Mouse (Mus musculus): ENCODE results near the gene Rhoh.

Gene Rhoh

DNA sequence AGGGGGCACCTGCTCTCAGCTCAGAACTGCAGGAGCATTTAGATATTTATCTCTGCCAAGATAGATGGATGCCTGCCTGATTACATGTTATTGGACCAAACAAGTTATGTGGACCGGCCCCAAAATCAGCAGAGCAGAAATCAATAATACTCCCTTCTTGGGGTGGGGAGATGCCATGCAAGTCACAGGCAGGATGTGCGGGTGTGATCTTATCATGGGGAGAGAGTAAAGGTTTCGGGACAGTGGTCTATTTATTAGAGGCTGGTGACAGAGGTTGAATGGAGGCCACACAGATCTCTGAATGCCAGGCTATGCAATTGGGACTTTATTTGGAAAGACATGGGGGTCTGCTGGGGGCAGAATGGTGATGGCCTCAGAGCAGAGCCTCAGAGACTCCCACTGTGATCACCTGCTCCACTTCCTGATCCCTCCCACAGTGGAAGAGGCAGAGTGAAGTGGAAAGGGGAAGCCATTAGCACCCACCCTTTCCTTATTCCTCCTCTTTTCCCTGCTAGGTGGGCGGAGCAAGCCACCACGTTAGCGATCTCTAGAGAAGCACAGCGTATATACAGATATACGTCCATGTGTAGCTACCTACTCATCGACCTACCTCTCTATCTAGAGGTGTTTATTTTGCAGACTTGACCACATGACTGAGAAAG, 60.6 kb downstream of the Rhoh start:
- in situ Hi-C loops (cut with MboI, MseI), result no loop called here

DNA sequence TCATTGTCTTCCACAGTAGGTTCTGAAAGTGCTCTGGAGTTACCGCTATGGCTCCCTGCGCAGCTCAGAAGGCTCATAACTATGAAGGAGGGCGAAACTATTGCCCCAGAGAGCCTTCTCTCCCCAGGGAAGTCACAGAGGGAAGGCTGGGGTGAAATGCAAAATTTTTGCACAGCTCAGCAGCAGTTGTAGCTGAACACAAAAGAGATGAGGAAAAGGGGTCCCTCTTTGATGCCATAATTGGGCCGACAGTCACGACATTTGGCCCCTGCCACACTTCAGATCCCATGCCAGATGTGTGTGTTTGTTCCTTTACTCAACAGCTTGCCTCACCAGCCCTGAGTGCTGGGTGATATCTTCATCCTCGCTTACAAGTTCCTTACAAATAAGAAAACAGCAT, 65.7 kb downstream of the Rhoh start:
- in situ Hi-C loops (cut with MboI, MseI), result no loop called here

DNA sequence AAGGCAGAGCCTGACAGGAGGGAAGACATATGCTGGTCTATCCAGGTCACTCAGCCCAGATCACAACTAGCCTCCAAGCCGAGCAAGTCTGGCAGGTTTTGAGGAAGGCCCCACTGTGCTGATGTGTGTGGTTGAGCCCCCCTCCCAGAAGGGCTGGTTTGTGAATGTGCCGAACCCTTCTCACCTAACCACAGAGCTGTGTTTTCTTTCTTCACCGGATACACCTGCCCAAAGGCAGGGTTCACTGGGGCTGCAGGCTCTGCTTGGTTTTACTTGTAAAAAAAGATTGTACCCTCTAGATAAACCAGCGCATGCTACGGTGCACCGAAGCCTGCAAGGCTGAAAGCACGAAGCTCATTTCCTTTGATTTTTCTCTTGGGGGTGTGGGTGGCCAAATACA, 68.1 kb downstream of the Rhoh start:
- in situ Hi-C loops (cut with MboI, MseI), result no loop called here

DNA sequence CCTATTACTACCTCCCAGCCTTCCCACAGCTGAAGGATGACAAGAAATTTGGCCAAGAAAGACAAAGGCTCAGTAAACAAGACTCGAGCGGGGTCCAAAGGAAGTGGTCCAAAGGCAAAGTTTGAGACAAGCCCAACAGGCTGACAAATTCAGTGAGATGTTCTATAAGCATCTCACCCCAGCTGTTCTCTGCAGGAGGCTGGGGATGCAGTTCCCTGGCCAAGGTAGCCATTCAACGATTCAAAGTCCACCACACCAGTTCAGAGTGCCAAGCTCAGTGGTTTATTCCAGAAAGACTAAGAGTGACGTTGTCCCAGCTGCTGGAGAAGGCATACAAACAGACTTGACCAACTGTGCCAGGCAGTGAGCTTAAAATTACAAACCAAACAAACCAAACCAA, 69.2 kb downstream of the Rhoh start:
- in situ Hi-C loops (cut with MboI, MseI), result loop anchor here (5.0 to 10.0 kb wide), 2 partner anchors 45 to 93 kb away; no protein-coding TSS in a partner anchor

DNA sequence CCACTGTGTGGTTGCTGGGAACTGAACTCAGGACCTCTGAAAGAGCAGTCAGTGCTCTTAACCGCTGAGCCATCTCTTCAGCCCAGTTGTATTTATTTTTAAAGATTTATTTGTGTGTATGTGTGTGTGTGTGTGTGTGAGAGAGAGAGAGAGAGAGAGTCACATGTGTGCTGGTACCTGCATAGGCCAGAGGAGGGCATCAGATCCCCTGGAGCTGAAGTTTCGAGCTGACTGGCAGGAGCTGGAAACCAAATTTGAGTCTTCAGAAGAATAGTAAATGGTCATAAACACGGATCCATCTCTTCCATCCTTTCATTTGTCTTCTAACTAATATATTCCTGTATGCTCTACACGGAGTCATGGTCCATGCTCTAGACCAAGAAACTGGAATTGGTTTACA, 72.2 kb downstream of the Rhoh start:
- in situ Hi-C loops (cut with MboI, MseI), result loop anchor here (5.0 to 10.0 kb wide), 2 partner anchors 48 to 96 kb away; no protein-coding TSS in a partner anchor

DNA sequence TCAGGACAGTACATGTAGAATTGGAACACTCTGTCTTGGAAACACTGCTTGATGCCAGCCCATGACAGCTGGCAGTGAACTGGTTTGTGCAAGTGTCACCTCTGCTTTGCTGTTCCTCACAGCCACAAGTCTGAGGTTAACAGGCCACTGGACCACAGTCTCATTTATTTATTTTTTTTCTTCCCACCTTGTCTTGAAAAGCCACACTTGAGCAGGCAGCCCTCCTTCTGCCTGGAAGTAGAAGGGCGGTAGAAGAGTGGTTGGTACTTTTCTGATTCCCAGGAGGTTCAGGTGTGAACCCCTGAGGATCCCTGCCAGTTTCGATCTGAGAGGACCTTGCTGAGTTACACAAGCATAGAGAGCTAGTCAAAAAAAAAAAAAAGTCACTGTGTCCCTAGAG, 72.8 kb downstream of the Rhoh start:
- in situ Hi-C loops (cut with MboI, MseI), result loop anchor here (5.0 to 10.0 kb wide), 2 partner anchors 49 to 96 kb away; no protein-coding TSS in a partner anchor

DNA sequence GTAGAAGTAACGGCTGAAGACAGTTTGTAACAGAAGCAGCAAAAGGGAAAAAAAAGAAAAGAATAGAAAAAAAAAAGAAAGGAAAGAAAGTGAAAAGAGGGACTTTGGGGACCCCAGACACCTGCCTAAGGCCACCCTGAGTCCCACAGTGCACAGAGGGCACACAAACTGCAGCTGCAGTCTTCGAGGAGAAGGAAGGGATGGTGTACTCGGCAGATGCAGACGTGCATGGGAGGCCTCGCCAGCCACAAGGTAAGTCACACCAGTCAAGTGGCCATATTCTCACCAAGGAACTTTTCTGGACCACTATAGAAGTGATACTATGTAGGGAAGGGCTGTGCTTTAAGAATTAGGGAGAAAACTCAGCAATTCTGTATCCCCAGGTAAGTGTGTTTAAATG, 73.8 kb downstream of the Rhoh start, which contains the start of gene Chrna9:
Chrna9 (plus strand) TSS at position 139 of the 400 bp plus-strand sequence.
- in situ Hi-C loops (cut with MboI, MseI), result loop anchor here (5.0 to 10.0 kb wide), 2 partner anchors 50 to 97 kb away; no protein-coding TSS in a partner anchor

DNA sequence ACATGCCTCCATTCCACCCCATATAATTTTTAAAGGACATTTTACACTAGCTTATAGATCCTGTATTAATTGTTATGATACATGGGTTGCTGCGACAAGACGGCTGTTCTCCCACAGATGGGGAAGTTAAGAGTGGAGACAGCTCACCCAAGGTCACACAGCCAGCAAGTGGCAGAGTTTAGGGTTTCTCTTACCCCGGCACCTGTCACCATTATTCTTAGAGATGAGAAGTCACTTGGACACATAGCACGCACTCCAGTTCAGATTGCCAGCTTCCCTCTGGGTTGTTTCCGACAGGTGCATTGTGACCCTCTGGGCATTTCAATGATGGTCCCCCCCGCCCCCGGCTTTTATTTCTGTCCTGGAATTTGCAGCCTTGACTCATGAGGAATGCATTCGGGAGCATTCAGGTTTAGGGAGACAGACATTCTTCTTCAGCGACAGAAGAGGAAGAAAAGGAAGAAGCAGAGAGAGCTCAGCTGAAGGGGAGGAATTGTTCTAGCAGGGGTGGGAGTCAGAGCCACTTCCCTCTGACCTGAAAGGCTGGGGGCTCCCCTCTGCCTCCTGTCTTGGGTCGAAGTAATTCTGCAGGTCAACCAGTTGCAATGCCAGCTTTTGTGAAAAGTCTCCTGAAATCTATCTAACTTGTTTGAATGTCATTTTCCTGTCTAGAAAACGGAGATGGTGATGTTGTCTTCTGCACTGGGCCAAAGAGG, 76.2 kb downstream of the Rhoh start:
- in situ Hi-C loops (cut with MboI, MseI), result loop anchor here (10.0 kb wide), 1 partner anchor 52 kb away; no protein-coding TSS in a partner anchor

DNA sequence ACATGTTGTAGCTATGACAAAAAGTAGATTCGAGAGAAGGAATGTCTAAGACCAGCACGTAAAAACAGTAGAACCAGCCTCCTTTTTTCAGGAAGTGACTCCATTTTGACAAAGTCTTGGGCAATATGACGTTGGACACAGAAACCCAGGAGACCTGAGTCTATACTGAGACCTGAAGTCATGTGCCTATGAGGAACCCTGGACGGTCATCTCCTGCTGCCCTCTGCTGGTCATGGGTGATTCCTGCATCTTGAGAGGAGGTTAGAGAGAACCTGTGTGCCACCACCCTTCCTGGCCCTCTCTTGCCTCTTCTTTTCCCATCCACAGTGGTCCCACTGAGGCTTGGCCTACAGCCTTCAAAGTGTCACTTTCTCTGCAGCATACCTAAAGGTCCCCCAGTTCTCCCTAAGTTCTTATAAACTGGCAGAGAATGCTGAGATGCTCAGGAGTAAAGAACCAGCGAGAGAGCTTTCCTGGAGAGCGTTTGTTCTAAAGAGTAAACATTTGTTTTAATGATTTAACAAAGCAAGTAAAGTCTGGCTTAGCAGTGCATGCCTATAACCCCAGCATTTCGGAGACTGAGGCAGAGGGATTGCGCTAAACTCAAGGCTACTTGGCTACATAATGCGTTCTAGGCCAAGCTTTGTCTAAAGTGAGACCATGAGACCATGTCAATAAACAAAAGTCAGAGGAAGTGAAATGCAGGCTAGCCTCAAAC, 77.1 kb downstream of the Rhoh start:
- in situ Hi-C loops (cut with MboI, MseI), result loop anchor here (10.0 kb wide), 1 partner anchor 53 kb away; no protein-coding TSS in a partner anchor

DNA sequence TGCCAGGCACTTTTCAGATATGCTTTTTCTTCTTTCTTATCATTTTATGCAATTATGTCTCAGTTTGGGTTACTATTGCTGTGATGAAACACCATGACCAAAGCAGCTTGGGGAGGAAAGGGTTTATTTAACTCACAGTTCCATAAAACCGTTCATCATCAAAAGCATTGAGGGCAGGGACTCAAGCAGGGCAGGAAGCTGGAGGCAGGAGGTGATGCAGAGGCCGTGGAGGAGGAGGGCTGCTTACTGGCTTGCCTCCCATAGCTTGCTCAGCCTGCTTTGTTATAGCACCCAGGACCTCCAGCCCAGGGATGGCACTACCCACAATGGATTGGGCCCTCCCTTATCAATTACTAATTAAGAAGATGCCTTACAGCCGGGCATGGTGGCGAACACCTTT, 80.1 kb downstream of the Rhoh start:
- in situ Hi-C loops (cut with MboI, MseI), result loop anchor here (10.0 kb wide), 1 partner anchor 446 kb away; the partner anchor contains the start of gene Gm43552

All from regulatory T cell (primary cell).